Mouse (Mus musculus): ENCODE measurements around the gene Olfr558. TPM values are rescaled to one million over a fixed set of nuclear protein-coding genes. Genes with fewer than 3 reads are reported as not detected.

Gene Olfr558
- total and polyA plus RNA-seq, 3 experiments = not detected

- H3K9ac ChIP-seq (ENCODE audit: insufficient read depth, low read depth) = no peak overlapping the region
- TF ChIP-seq RAD21 (IDR thresholded peaks at IDR 0.05; ENCODE audit: low read depth, low read length) (peak; percentile 5), SMC3 (IDR thresholded peaks at IDR 0.05; ENCODE audit: low read depth, low read length) (peak; percentile 57), NELFE (IDR thresholded peaks at IDR 0.05; ENCODE audit: low read depth, low read length) (no peak), CTCF (conservative IDR thresholded peaks at IDR 0.05 in 1 of 2, IDR thresholded peaks at IDR 0.05 in 1 of 2; ENCODE audit: low read depth in 2 of 2, low read length in 2 of 2) (peak in 1 of 2 experiments; percentile 64; a peak in 2 of 4 replicates)
- H3K4me2 ChIP-seq (ENCODE audit: insufficient read depth, low read depth, poor library complexity, severe bottlenecking) = no peak overlapping the region
- no peaks in the 10 kb centered on the region for H3K4me1 ChIP-seq (ENCODE audit: control insufficient read depth in 1 of 2, insufficient read depth in 2 of 2)
- H3K27ac ChIP-seq (ENCODE audit: insufficient read depth, low read depth) = no peak overlapping the region
- peak; percentile 23 for DNase-seq (ENCODE audit: extremely low read depth)
- H3K27me3 ChIP-seq (replicated peaks) = no peaks in the 10 kb centered on the region
- no peak overlapping the region for H3K4me3 ChIP-seq (replicated peaks in 1 of 3; ENCODE audit: low read depth in 2 of 3, low read length in 2 of 3, poor library complexity in 1 of 3)
- no peaks in the 10 kb centered on the region for H3K36me3 ChIP-seq (replicated peaks in 1 of 2; ENCODE audit: control insufficient read depth in 1 of 2, insufficient read depth in 1 of 2, low read length in 1 of 2)
- H3K9me3 ChIP-seq (replicated peaks; ENCODE audit: low read length) = no peaks in the 10 kb centered on the region
- dilution Hi-C loops (cut with MboI; ENCODE audit: extremely low pct_ligation_motif_present, extremely low pct_unique_long_range_greater_than_20kb, low sequenced_read_pairs) (no loop called here), in situ Hi-C loops (cut with MboI; ENCODE audit: low pct_ligation_motif_present, low pct_unique_long_range_greater_than_20kb, low sequenced_read_pairs) (loop anchor here (25.0 kb wide), 1 partner anchor 240 kb away; no protein-coding TSS in a partner anchor)
- no peaks in the 10 kb centered on the region for H3K79me2 ChIP-seq (replicated peaks; ENCODE audit: control insufficient read depth, extremely low read depth, insufficient read depth, poor library complexity, severe bottlenecking)
These were observed 50.1 kb downstream of the Olfr558 start for GRCm38 (mm10) chr7:102752086-102752485.

- in situ Hi-C loops (cut with MboI; ENCODE audit: low pct_ligation_motif_present, low pct_unique_long_range_greater_than_20kb, low sequenced_read_pairs) (loop anchor here (25.0 kb wide), 1 partner anchor 247 kb away; no protein-coding TSS in a partner anchor), dilution Hi-C loops (cut with MboI; ENCODE audit: extremely low pct_ligation_motif_present, extremely low pct_unique_long_range_greater_than_20kb, low sequenced_read_pairs) (no loop called here)
- no peaks in the 10 kb centered on the region for H3K9me3 ChIP-seq (replicated peaks; ENCODE audit: low read length)
- no peak for DNase-seq (ENCODE audit: extremely low read depth)
- no peaks in the 10 kb centered on the region for H3K79me2 ChIP-seq (replicated peaks; ENCODE audit: control insufficient read depth, extremely low read depth, insufficient read depth, poor library complexity, severe bottlenecking)
- no peak within 1 kb of the TSS for H3K4me2 ChIP-seq (ENCODE audit: insufficient read depth, low read depth, poor library complexity, severe bottlenecking)
- H3K4me1 ChIP-seq (ENCODE audit: control insufficient read depth in 1 of 2, insufficient read depth in 2 of 2) = no peaks in the 10 kb centered on the region
- no peak within 1 kb of the TSS for H3K27ac ChIP-seq (ENCODE audit: insufficient read depth, low read depth)
- no peaks in the 10 kb centered on the region for H3K27me3 ChIP-seq (replicated peaks)
- no peak for TF ChIP-seq UBTF (IDR thresholded peaks at IDR 0.05; ENCODE audit: low read depth, low read length)
- TF ChIP-seq USF2 (conservative IDR thresholded peaks at IDR 0.05; ENCODE audit: low read depth, low read length) = no peak
- TF ChIP-seq MYC (IDR thresholded peaks at IDR 0.05; ENCODE audit: low read depth, low read length) = no peak
- TF ChIP-seq CTCF (conservative IDR thresholded peaks at IDR 0.05 in 1 of 2, IDR thresholded peaks at IDR 0.05 in 1 of 2; ENCODE audit: low read depth in 2 of 2, low read length in 2 of 2) = no peak
- no peak for TF ChIP-seq POLR2A (IDR thresholded peaks at IDR 0.05; ENCODE audit: low read depth, low read length)
- no peak for TF ChIP-seq GABPA (IDR thresholded peaks at IDR 0.05; ENCODE audit: insufficient replicate concordance, low read depth, low read length)
- TF ChIP-seq ZNF384 (IDR thresholded peaks at IDR 0.05; ENCODE audit: low read depth, low read length) = no peak
- no peak for TF ChIP-seq RAD21 (IDR thresholded peaks at IDR 0.05; ENCODE audit: low read depth, low read length)
- no peak for TF ChIP-seq MAZ (IDR thresholded peaks at IDR 0.05; ENCODE audit: low read depth, low read length)
- no peak for TF ChIP-seq ETS1 (conservative IDR thresholded peaks at IDR 0.05; ENCODE audit: low read depth, low read length)
- no peak for TF ChIP-seq E2F4 (IDR thresholded peaks at IDR 0.05; ENCODE audit: insufficient replicate concordance, low read depth, low read length)
- no peak for TF ChIP-seq HCFC1 (IDR thresholded peaks at IDR 0.05; ENCODE audit: low read depth, low read length)
- no peak for TF ChIP-seq EP300 (IDR thresholded peaks at IDR 0.05; ENCODE audit: low read length)
- no peak for TF ChIP-seq SMC3 (IDR thresholded peaks at IDR 0.05; ENCODE audit: low read depth, low read length)
- TF ChIP-seq MAFK (IDR thresholded peaks at IDR 0.05; ENCODE audit: insufficient replicate concordance, low read length) = no peak
- TF ChIP-seq ZC3H11A (IDR thresholded peaks at IDR 0.05; ENCODE audit: low read depth, low read length) = no peak
- no peak for TF ChIP-seq KAT2A (IDR thresholded peaks at IDR 0.05; ENCODE audit: insufficient replicate concordance, low read length)
- TF ChIP-seq ZKSCAN1 (IDR thresholded peaks at IDR 0.05; ENCODE audit: borderline replicate concordance, low read depth, low read length) = no peak
- TF ChIP-seq JUN (IDR thresholded peaks at IDR 0.05; ENCODE audit: insufficient read depth, low read depth, low read length) = no peak
- no peak for TF ChIP-seq IRF4 (IDR thresholded peaks at IDR 0.05; ENCODE audit: low read depth, low read length)
- H3K4me3 ChIP-seq (replicated peaks in 1 of 3; ENCODE audit: low read depth in 2 of 3, low read length in 2 of 3, poor library complexity in 1 of 3) = no peak within 1 kb of the TSS
- no peaks in the 10 kb centered on the region for H3K36me3 ChIP-seq (replicated peaks in 1 of 2; ENCODE audit: control insufficient read depth in 1 of 2, insufficient read depth in 1 of 2, low read length in 1 of 2)
- no peak within 1 kb of the TSS for H3K9ac ChIP-seq (ENCODE audit: insufficient read depth, low read depth)
These were observed 57.3 kb downstream of the Olfr558 start, which contains the start of the genes Olfr560 and Olfr78 for GRCm38 (mm10) chr7:102759266-102759665. Gene Olfr560 (minus strand): TSS chr7:102759366. Gene Olfr78 (minus strand): TSS chr7:102759471.

Other genes with a start within 250 kb of the Olfr558 start
Only the 20 nearest of the 30 such genes appear.
- not detected in 2 replicates for gene Olfr547, start 167.5 kb upstream of the Olfr558 start, total RNA-seq (2012; rRNA removed)
- not detected in 2 replicates for gene Olfr547, start 167.5 kb upstream of the Olfr558 start, total RNA-seq (2014; rRNA removed)
- gene Olfr547, start 167.5 kb upstream of the Olfr558 start, polyA plus RNA-seq (2012; ENCODE audit: insufficient read length, low read depth) = not detected in 2 replicates
- gene Olfr548-ps1, start 161.3 kb upstream of the Olfr558 start, total RNA-seq (2012; rRNA removed) = not detected in 2 replicates
- not detected in 2 replicates for gene Olfr548-ps1, start 161.3 kb upstream of the Olfr558 start, total RNA-seq (2014; rRNA removed)
- not detected in 2 replicates for gene Olfr548-ps1, start 161.3 kb upstream of the Olfr558 start, polyA plus RNA-seq (2012; ENCODE audit: insufficient read length, low read depth)
- gene Olfr549, start 152.3 kb upstream of the Olfr558 start, total RNA-seq (2012; rRNA removed) = not detected in 2 replicates
- not detected in 2 replicates for gene Olfr549, start 152.3 kb upstream of the Olfr558 start, total RNA-seq (2014; rRNA removed)
- gene Olfr549, start 152.3 kb upstream of the Olfr558 start, polyA plus RNA-seq (2012; ENCODE audit: insufficient read length, low read depth) = not detected in 2 replicates
- gene Trim21, start 136.7 kb upstream of the Olfr558 start, total RNA-seq (2012; rRNA removed) = 10.4 and 10.5 TPM in 2 replicates
- gene Trim21, start 136.7 kb upstream of the Olfr558 start, total RNA-seq (2014; rRNA removed) = 15.4 and 16.1 TPM in 2 replicates
- gene Trim21, start 136.7 kb upstream of the Olfr558 start, polyA plus RNA-seq (2012; ENCODE audit: insufficient read length, low read depth) = 16.5 TPM in 2 replicates
- gene Olfr550, start 130.8 kb upstream of the Olfr558 start, total RNA-seq (2012; rRNA removed) = not detected in 2 replicates
- gene Olfr550, start 130.8 kb upstream of the Olfr558 start, total RNA-seq (2014; rRNA removed) = not detected in 2 replicates
- not detected in 2 replicates for gene Olfr550, start 130.8 kb upstream of the Olfr558 start, polyA plus RNA-seq (2012; ENCODE audit: insufficient read length, low read depth)
- gene Olfr551, start 110.3 kb upstream of the Olfr558 start, total RNA-seq (2012; rRNA removed) = not detected in 2 replicates
- not detected in 2 replicates for gene Olfr551, start 110.3 kb upstream of the Olfr558 start, total RNA-seq (2014; rRNA removed)
- not detected in 2 replicates for gene Olfr551, start 110.3 kb upstream of the Olfr558 start, polyA plus RNA-seq (2012; ENCODE audit: insufficient read length, low read depth)
- not detected in 2 replicates for gene Olfr552, start 104.4 kb upstream of the Olfr558 start, total RNA-seq (2012; rRNA removed)
- gene Olfr552, start 104.4 kb upstream of the Olfr558 start, total RNA-seq (2014; rRNA removed) = not detected in 2 replicates
- 0.16 TPM in 1 of 2 replicates, not detected in the other for gene Olfr552, start 104.4 kb upstream of the Olfr558 start, polyA plus RNA-seq (2012; ENCODE audit: insufficient read length, low read depth)
- not detected in 2 replicates for gene Olfr553, start 84.0 kb upstream of the Olfr558 start, total RNA-seq (2012; rRNA removed)
- not detected in 2 replicates for gene Olfr553, start 84.0 kb upstream of the Olfr558 start, total RNA-seq (2014; rRNA removed)
- not detected in 2 replicates for gene Olfr553, start 84.0 kb upstream of the Olfr558 start, polyA plus RNA-seq (2012; ENCODE audit: insufficient read length, low read depth)
- not detected in 2 replicates for gene Olfr554, start 63.8 kb upstream of the Olfr558 start, total RNA-seq (2012; rRNA removed)
- not detected in 2 replicates for gene Olfr554, start 63.8 kb upstream of the Olfr558 start, total RNA-seq (2014; rRNA removed)
- gene Olfr554, start 63.8 kb upstream of the Olfr558 start, polyA plus RNA-seq (2012; ENCODE audit: insufficient read length, low read depth) = not detected in 2 replicates
- not detected in 2 replicates for gene Olfr555, start 43.4 kb upstream of the Olfr558 start, total RNA-seq (2012; rRNA removed)
- not detected in 2 replicates for gene Olfr555, start 43.4 kb upstream of the Olfr558 start, total RNA-seq (2014; rRNA removed)
- not detected in 2 replicates for gene Olfr555, start 43.4 kb upstream of the Olfr558 start, polyA plus RNA-seq (2012; ENCODE audit: insufficient read length, low read depth)
- not detected in 2 replicates for gene Olfr556, start 37.3 kb upstream of the Olfr558 start, total RNA-seq (2012; rRNA removed)
- not detected in 2 replicates for gene Olfr556, start 37.3 kb upstream of the Olfr558 start, total RNA-seq (2014; rRNA removed)
- gene Olfr556, start 37.3 kb upstream of the Olfr558 start, polyA plus RNA-seq (2012; ENCODE audit: insufficient read length, low read depth) = not detected in 2 replicates
- 6.5 and 8.1 TPM in 2 replicates for gene Trim68, start 14.9 kb upstream of the Olfr558 start, total RNA-seq (2012; rRNA removed)
- gene Trim68, start 14.9 kb upstream of the Olfr558 start, total RNA-seq (2014; rRNA removed) = 7.7 and 8.0 TPM in 2 replicates
- 10.9 and 11.6 TPM in 2 replicates for gene Trim68, start 14.9 kb upstream of the Olfr558 start, polyA plus RNA-seq (2012; ENCODE audit: insufficient read length, low read depth)
- not detected in 2 replicates for gene Olfr557, start 6.3 kb upstream of the Olfr558 start, total RNA-seq (2012; rRNA removed)
- not detected in 2 replicates for gene Olfr557, start 6.3 kb upstream of the Olfr558 start, total RNA-seq (2014; rRNA removed)
- not detected in 2 replicates for gene Olfr557, start 6.3 kb upstream of the Olfr558 start, polyA plus RNA-seq (2012; ENCODE audit: insufficient read length, low read depth)
- not detected in 2 replicates for gene Olfr33, start 16.9 kb downstream of the Olfr558 start, total RNA-seq (2012; rRNA removed)
- not detected in 2 replicates for gene Olfr33, start 16.9 kb downstream of the Olfr558 start, total RNA-seq (2014; rRNA removed)
- not detected in 2 replicates for gene Olfr33, start 16.9 kb downstream of the Olfr558 start, polyA plus RNA-seq (2012; ENCODE audit: insufficient read length, low read depth)
- not detected in 2 replicates for gene Olfr559, start 25.3 kb downstream of the Olfr558 start, total RNA-seq (2012; rRNA removed)
- gene Olfr559, start 25.3 kb downstream of the Olfr558 start, total RNA-seq (2014; rRNA removed) = not detected in 2 replicates
- not detected in 2 replicates for gene Olfr559, start 25.3 kb downstream of the Olfr558 start, polyA plus RNA-seq (2012; ENCODE audit: insufficient read length, low read depth)
- not detected in 2 replicates for gene Olfr560, start 57.2 kb downstream of the Olfr558 start, total RNA-seq (2012; rRNA removed)
- not detected in 2 replicates for gene Olfr560, start 57.2 kb downstream of the Olfr558 start, total RNA-seq (2014; rRNA removed)
- not detected in 2 replicates for gene Olfr560, start 57.2 kb downstream of the Olfr558 start, polyA plus RNA-seq (2012; ENCODE audit: insufficient read length, low read depth)
- gene Olfr78, start 57.3 kb downstream of the Olfr558 start, total RNA-seq (2012; rRNA removed) = not detected in 2 replicates
- not detected in 2 replicates for gene Olfr78, start 57.3 kb downstream of the Olfr558 start, total RNA-seq (2014; rRNA removed)
- gene Olfr78, start 57.3 kb downstream of the Olfr558 start, polyA plus RNA-seq (2012; ENCODE audit: insufficient read length, low read depth) = not detected in 2 replicates
- not detected in 2 replicates for gene Olfr561, start 69.0 kb downstream of the Olfr558 start, total RNA-seq (2012; rRNA removed)
- not detected in 2 replicates for gene Olfr561, start 69.0 kb downstream of the Olfr558 start, total RNA-seq (2014; rRNA removed)
- gene Olfr561, start 69.0 kb downstream of the Olfr558 start, polyA plus RNA-seq (2012; ENCODE audit: insufficient read length, low read depth) = not detected in 2 replicates
- gene Olfr564, start 101.3 kb downstream of the Olfr558 start, total RNA-seq (2012; rRNA removed) = not detected in 2 replicates
- not detected in 2 replicates for gene Olfr564, start 101.3 kb downstream of the Olfr558 start, total RNA-seq (2014; rRNA removed)
- gene Olfr564, start 101.3 kb downstream of the Olfr558 start, polyA plus RNA-seq (2012; ENCODE audit: insufficient read length, low read depth) = not detected in 2 replicates
- gene Olfr566, start 156.6 kb downstream of the Olfr558 start, total RNA-seq (2012; rRNA removed) = not detected in 2 replicates
- gene Olfr566, start 156.6 kb downstream of the Olfr558 start, total RNA-seq (2014; rRNA removed) = not detected in 2 replicates
- not detected in 2 replicates for gene Olfr566, start 156.6 kb downstream of the Olfr558 start, polyA plus RNA-seq (2012; ENCODE audit: insufficient read length, low read depth)